Mouse (Mus musculus): Measurements from ENCODE around the gene Pitx2.

Pitx2 gene

GRCm38 (mm10) chr3:129199609-129200500, at the start of gene Pitx2:
Gene Pitx2, plus strand, starts transcription at chr3:129199878.
- DNase-seq (ENCODE audit: low spot score) = no peak

GRCm38 (mm10) chr3:129150001-129150400, 49.7 kb upstream of the Pitx2 start:
- no peak for DNase-seq (ENCODE audit: low spot score)

DNA sequence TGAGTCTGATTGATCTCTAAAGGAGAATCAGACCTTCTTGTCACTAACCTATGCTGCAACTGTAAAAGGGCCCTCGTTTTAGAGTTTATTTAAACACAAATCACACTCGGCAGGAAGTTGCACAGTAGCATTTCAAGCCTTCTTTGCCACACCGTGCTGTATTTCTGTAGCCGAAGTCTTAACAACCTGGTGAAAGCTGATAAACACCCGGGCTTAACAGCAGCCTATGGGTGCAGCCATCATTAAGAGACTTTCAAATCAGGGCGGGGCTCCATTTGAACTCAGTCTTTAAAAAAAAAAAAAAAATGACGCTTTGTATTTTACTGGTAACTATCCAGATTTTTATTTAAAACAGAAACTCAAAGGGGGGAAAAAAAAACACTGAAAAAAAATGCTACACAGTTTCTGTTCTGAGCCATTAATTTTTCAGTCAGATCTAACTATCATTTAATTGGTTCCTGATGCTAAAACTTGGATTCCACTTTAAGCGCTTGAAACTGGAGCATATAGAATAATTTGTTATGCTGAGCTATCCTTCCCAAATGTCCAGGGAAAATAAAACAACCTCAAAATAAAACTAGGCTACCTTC, 48.5 kb upstream of the Pitx2 start:
- no peak for DNase-seq (ENCODE audit: low spot score)

GRCm38 (mm10) chr3:129158812-129159370, 40.8 kb upstream of the Pitx2 start:
- DNase-seq (ENCODE audit: low spot score) = no peak

DNA sequence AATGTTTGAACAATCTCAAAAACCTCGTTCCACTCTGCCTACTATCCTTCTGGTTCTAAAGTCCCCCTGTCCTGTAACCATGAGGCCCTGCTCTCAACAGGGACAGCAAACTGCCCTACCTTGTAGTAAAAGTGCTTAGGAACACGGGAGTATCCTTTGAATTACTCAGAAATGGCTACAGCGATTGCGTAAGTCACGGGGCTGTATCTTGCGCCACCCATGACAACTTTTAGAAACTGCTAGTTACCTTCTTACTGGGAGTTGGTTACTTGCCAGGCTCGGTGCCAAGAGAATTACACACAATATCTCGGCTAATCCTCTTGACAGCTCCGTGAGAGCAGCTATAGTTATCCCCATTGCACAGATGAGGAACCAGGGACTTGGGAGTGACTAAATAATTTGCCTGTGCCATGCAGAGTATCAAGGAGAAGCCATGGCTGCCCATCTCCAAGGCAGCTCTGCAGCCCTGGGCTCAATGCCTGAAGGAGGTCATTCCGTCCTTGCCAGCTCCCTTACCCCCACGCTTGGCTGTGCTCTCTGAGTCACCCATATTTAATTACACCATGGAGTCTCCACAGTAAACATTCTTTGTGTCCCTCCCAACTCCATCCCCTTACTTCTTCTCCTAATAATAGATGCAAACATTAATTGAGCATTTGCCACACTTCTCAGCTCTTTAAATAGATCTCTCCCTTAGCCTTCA, 38.2 kb upstream of the Pitx2 start:
- no peak for DNase-seq (ENCODE audit: low spot score)

DNA sequence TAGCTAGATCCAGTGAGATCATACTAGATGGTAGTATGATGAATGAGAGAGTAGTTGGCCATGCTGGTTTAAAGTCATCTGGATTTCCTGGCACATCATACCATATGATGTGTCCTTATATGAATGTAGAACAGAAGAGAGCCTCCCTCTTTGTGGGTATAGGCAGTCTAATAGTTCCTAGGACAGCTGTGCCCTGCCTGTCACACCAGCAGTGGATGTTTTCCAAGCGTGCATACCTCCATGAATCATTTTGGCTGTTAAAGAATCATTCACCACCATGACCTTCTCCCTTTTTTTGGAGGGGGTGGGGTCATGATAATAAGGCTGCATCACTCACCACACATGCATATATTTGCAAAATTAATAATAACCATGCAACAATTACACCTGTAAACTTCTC, 35.4 kb upstream of the Pitx2 start:
- no peak for DNase-seq (ENCODE audit: low spot score)

DNA sequence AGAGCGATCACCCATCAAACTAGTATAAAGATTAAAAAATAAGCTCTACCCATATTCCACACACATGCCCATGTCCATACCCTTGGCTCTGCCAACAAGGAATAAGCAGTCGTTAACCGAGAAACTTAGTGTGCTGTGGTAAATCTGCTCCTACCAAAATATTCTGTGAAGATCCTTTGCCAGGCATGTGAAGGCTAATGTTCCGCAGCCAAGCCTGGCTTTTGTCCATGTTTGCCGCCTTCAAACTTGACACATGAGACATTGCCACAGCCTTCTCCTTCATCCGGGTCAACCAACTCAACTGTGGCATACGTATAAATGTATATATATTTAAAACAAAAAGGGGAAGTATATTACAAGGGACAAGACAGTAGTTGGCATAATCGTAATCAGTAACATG, 34.0 kb upstream of the Pitx2 start:
- no peak for DNase-seq (ENCODE audit: low spot score)

- no peak for DNase-seq (ENCODE audit: low spot score)
Observed at GRCm38 (mm10) chr3:129166684-129167083, 33.0 kb upstream of the Pitx2 start.

DNA sequence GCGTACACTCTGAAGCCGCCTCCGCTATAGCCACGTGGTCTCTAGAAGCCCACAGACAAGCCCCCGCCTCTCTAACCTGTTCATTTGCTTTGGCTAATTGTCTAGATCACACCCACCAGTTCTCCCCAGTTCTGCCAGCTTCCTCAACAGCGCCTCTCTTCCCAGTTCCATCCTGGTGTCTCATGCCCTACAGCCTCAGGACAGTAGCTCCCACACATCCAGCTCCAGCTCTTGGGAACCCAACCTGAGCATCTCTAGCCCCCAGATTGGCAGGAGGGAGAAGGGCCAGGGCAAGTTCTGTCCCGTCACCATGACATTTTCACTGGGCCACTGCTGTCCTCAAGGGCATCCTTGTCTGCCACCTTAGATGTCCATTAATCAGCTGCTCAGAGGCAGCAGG, 29.3 kb upstream of the Pitx2 start:
- DNase-seq (ENCODE audit: low spot score) = no peak

DNA sequence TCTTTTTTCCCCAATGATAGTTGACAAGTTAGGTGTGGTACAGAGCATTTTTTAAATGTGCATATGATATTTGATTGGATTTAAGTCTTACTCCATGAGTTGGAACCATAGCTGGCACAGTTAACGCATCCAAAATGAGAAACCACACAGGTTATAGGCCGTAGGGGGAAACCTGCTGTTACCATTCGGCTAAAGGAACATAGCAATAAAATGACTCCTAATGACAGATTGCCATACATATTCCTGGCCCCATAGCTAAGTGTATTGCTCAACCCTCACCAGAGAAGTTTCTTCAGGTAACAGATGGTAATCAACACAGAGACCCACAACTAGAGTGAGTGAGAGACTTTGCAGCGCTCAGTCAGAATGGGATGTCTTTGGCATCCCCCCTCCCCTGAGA, 27.9 kb upstream of the Pitx2 start:
- no peak for DNase-seq (ENCODE audit: low spot score)

DNA sequence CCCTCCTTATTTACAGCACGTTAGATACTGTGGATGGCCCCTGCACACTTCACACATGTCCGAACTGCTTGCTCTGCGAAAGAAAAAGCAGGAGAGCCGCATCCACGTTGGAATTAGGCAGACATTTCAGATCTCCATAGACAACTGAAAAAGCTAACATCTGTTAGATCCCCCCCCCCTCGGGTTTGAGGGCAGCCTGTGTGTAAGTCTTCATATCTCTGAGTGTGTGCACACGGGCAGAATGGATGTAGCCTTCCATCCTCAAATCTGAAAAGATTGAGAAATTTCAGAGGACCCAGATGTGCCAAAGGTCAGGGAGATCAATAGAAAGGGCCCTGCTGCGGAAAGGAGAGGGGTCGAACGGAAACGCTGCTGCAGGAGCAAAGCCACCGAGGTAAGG, 5.2 kb upstream of the Pitx2 start:
- DNase-seq (ENCODE audit: low spot score) = no peak

DNA sequence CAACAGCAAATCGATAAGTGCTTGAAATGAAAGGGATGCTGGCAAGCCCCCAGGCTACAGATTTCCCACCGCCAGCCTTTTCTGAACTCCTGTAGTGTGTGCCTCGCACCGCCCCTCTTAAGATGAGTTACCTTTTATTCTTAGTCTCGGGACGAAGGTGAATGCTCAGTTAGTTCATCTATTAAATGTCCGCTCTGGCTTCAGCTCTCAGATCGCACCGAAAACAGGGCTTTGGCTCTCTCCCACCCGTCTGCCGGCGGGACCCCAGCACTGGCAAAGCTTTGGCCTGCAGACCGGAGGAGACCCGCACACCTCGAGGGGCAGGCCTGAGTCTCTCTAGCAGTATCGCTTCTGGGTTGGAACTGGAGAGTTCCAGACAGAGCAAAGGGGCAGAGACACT, 4.6 kb upstream of the Pitx2 start:
- no peak for DNase-seq (ENCODE audit: low spot score)

GRCm38 (mm10) chr3:129195816-129196549, 3.7 kb upstream of the Pitx2 start:
- DNase-seq (ENCODE audit: low spot score) = no peak

DNA sequence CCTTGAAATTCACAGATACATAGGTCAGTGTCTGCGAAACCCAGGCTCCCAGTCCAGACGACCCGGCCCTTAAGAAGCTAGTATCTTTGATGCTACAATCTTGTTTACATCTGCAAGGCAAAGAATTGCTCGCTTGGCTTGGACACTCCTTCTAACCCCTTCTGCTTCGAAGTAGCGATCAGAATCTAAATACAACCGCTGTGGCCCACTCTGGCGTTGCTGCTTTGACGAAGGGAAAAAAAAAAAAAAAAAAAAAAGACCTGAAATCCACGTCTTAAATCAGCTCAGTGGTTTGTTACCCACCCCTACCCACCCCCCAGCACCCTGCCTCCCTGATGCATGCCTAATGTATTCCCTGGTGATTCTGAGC, 3.1 kb upstream of the Pitx2 start:
- DNase-seq (ENCODE audit: low spot score) = no peak

- DNase-seq (ENCODE audit: low spot score) = no peak
Observed at GRCm38 (mm10) chr3:129197035-129197434, 2.6 kb upstream of the Pitx2 start.

GRCm38 (mm10) chr3:129197786-129198626, 1.7 kb upstream of the Pitx2 start:
- DNase-seq (ENCODE audit: low spot score) = no peak

DNA sequence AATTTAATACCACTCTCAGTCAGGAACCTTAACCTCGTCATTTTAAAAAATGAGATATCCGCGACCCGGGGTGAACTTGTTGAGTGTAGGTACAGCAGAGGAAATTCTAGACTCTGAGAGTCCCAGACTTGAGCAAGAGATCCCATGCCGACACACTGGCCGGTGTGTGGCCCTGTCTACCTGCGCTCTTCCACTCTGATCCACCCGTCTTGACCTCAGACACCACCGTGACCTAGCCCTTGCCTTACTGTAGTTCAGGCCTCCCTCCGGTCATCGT, 1.1 kb upstream of the Pitx2 start:
- DNase-seq (ENCODE audit: low spot score) = no peak

DNA sequence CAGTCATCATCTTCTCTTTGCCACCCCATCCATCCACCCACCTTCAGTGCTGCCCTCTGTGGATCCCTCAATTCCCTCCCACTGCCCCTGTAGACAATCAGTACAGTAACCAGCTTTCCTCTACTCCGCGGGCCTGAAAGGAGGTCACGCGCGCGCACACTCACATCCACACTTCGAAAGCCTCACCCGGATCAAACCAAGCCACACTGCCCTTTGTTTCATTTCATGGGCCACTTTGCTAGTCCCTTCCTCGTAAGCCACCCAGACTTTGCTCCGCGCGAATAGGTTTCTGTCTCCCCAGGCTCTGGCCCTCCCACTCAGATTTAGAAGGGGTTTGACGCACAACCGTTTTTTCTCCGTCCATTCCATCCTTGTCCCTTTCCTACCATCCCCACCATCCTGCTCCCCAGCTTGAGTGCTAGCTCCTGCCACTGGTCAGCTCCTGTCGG, 494 bp upstream of the Pitx2 start:
- DNase-seq (ENCODE audit: low spot score) = no peak

DNA sequence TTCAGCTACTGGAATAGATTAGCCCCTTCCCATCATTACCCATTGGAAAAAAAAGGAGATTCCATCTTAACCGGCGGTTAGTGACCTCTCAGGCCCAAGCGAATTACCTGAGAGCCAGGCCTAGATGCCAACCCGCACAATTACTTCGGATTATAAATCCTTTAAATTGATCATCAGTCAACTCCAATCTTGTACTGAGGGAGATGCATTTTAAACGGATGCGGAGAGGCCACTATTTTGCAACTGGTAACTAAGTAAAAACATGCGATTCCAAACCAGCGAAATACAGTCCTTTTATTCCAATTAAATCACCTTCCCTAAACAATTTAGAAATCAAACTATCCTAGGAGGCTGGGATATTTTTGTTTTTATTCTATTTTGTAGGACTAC, 818 bp downstream of the Pitx2 start:
- DNase-seq (ENCODE audit: low spot score) = no peak

DNA sequence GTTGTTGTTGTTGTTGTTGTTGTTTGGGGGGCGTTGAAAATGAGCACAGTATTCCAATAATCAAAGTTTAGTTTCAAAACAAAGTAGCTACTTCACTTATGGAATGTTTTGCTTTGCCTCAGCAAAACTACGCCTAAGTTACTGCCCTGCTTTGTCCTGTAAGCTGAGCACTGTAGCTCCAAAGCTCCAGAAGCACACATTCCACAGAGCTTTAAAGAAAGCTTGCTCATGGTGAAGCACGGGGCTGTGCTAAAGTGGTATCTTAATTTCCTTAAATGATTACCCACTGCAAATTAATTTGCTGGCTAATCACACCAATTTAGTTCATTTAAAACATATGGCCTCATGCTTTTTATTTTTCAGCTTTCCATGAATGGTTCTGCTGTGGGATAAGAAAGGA, 1.5 kb downstream of the Pitx2 start:
- no peak for DNase-seq (ENCODE audit: low spot score)

DNA sequence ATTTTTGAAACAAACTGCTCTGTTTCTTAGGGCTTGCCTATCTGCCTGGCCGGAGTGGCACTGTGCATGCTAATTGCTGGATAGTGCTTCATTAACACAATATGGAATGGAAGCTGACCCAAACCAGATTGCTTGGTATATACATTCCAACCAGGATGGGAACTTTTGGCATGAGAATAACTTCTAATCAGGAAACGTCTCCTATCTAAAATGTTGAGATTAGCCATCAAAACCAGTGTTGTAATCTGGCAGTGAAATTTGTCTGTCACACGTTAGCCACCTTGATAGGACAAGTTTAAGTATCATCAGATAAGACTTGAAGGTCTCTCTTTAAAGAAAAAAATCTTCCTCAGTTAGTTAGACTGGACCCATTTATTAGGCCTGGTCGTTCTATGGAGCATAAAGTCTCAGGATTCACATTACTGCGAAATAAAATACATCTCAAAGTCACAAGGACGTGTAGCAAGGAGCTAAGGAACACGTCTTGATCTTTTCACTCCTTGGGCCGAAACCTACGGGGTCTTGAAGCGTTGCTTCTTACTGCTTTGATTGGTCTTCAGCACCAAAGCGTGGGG, 2.1 kb downstream of the Pitx2 start:
- no peak for DNase-seq (ENCODE audit: low spot score)

Data from lung, postnatal 25 days (tissue).